Mouse (Mus musculus) retina, embryonic 14.5 days (tissue): ENCODE data around the gene Rpl27.
"Not testable (repeated sequence)": the region's sequence is repeated elsewhere in the genome, so short reads cannot be mapped to it uniquely, and the experiment has no call there.

Experiments
- DNase-seq: peaks from one replicate; pipeline ENCODE4 v3.0.0-alpha.2; 2015; ENCODE audit warnings: low spot score

The Rpl27 gene

DNA sequence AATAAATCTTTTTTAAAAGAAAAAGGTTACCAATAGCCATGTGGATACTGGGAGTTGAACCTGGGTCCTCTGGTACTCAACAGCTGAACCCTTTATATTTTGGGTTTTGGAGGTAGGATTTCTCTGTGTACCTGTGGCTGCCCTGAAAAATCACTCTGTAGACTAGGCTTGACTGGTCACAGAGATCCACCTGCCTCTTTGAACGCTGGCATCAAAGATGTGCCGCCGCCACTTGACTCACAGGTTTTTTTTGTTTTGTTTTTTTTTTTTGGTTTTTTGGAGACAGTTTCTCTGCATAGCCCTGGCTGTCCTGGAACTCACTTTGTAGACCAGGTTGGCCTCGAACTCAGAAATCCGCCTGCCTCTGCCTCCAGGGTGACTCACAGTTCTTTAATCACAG lies 5.7 kb downstream of the Rpl27 start:
- DNase-seq, result no peak

DNA sequence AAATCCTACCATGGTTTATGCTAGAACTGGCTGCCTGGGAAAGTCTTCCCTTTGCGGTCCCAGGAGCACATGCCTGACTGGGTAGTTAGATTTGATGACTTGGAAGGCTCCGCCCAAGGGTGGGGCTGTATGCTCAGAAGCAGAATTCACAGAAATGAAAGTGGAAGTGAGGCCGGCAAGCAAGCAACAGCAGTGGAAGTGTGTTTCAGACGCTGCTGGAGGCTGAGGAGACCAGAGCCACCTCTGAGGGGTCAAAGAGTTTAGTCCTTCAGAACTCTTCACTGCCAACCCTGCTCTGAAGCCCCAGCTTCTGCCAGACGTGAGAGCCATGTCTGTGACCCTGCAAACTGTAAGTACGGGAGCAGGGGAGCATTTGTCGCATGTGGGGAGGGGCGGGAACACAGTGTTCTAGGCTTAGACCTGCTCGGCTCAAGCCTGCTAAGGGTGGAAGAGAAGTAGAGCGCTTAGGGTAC lies 6.2 kb downstream of the Rpl27 start, which contains the start of gene Ifi35:
Gene Ifi35 (plus strand): TSS at position 134 of the 473 bp plus-strand sequence.
- no peak for DNase-seq

DNA sequence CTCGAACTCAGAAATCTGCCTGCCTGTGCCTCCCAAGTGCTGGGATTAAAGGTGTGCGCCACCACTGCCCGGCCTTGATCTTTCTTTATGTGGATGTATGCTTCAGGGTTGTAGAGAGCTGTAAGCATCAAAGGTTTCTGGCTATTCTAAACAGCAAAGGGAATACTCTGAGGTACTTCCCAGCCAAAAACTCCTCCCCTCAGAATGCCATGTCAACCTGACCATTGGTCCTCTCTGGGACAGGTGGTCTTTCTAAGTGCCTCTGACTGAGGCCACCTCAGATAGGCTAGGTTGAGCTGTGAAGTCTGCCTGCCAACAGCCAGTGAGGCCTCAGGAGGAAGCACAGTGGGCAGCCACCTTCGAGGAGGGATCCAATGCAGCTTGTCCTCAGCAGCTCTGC lies 6.8 kb downstream of the Rpl27 start:
- no peak for DNase-seq

DNA sequence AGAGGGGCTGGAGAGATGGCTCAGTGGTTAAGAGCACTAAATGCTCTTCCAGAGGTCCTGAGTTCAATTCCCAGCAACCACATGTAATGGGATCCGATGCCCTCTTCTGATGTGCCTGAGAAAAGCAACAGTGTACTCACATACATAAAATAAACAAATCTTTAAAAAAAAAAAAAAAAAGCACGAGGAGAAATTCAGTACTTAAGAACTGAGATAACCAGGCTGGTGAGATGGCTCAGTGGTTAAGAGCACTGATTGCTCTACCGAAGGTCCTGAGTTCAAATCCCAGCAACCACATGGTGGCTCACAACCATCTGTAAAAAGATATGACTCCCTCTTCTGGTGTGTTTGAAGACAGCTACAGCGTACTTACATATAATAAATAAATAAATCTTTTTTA lies 7.5 kb downstream of the Rpl27 start:
- not testable (repeated sequence) for DNase-seq

DNA sequence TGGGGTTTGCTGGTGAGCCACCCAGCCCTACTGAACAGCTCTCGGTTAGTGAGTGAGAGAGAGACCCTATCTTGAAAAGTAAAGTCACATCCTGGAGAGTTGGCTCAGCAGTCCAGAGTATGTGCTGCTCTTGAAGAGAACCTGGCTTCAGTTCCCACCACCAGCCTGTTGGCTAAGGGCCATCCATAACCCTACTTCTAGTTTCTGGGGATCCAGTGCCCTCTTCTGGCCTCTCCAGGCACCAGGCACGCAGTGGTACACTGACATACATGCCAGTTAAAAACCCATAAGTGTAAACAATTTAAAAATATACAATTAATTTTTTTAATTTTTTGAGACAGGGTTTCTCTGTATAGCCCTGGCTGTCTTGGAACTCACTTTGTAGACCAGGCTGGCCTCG lies 8.3 kb downstream of the Rpl27 start:
- DNase-seq, result no peak

DNA sequence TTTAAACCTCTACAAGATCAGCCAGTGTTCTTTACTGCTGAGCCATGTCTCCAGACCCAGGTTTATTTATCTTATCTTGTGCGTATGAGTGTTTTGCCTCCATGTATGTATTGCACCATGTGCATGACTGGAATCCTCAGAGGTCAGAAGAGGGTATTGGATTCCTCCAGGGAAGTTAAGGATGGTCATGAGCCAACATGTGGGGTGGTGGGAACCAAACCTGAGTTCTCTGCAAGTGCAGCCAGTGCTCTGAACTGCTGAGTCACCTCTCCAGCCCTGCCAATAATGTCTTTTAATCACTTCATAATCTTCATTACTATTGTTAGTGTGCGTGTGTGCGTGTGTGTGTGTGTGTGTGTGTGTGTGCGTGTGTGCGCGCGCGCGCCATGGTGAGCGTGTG lies 9.4 kb downstream of the Rpl27 start:
- DNase-seq, result no peak

DNA sequence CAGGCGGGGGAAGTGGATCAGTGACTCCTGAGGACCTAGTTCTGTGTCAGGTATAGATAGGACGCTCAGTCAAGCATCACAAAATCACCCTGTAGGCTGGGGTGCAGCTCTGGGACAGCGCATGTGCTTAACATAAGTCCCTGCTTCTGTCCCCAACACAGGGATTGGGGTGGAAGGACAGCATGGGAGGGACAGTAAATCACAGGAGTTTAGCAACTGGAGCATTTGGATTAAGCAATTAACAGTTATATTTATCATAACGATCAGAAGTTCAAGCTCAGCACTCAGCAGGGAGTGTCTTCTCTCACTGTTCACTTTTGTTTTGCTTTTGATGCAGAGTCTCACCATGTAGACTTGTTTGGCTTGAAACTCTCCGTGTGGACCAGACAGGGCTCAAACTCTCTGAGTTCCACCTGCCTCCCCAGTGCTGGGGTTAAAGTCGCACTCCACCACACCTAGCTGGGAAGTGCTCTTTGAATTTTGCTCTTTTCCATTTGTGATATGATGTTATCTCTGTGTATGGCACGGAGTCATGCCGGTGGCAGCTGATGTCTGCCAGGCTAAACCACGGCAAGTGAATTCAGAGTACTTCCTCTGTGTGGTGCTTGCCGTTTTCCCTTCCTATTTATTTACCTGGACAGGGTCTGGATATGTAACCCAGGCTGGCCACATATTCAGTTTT lies 10.1 kb downstream of the Rpl27 start:
- DNase-seq, result no peak

DNA sequence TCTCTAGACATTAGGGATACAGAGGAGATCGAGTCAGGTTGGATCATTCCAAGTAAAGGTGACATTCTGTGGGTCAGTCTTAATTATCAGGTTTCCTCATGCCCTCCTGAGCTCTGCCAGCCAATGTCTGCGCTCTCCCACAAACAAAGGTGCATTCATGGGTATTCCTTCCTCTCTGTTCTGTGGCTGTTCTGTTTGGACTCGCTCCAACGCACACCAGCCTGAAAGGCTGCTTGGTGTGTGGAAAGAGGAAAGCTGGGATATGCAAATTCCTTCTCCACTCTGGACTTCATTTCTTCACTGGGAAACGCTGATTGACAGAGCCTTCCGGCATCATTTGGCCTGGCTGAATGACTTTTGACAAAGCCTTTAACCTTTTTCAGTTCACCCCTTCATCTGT lies 12.6 kb downstream of the Rpl27 start:
- DNase-seq, result no peak

DNA sequence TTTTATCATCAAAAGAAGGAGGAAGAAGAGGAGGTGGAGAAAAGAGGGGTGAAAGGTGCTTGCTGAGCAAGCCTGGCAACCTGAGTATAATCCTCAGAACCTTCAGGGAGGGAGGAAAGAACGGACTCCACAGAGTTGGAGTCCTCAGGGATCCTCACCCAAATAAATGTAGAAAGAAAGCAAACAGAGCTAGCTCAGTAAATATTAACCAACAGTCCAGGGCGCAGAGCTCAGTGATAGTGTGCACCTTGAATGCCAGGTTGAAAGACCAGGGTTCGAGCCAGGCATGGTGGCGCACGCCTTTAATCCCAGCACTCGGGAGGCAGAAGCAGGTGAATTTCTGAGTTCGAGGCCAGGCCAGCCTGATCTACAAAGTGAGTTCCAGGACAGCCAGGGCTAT lies 13.5 kb downstream of the Rpl27 start:
- no peak for DNase-seq

DNA sequence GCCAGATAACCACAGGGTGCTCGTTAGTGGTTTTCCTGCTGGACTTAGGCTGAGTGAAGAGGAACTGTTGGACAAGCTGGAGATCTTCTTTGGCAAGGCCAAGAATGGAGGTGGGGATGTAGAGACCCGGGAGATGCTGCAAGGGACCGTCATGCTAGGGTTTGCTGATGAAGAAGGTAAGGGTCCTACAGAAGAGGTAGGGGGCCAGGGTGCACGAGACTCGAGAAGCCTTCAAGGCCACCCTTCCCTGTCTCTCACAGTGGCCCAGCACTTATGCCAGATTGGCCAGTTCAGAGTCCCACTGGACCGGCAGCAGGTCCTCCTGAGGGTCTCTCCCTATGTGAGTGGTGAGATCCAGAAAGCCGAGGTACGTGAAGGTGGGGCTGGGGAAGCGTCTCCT lies 15.5 kb downstream of the Rpl27 start:
- DNase-seq, result no peak

DNA sequence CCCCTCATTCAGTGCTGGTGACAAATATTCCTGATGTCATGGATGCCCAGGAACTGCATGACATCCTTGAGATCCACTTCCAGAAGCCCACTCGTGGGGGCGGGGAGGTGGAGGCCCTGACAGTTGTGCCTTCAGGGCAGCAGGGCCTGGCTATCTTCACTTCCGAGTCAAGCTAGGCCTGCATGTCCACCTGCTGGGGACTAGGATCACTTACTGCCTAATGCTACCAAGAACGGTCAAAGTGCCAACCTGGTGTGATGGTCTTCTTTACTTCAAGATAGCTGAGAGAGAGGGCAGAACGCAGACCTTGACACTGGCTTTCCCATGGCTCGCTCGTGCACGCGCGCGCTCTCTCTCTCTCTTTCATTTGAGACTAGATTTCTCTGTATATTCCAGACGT lies 16.1 kb downstream of the Rpl27 start:
- no peak for DNase-seq

DNA sequence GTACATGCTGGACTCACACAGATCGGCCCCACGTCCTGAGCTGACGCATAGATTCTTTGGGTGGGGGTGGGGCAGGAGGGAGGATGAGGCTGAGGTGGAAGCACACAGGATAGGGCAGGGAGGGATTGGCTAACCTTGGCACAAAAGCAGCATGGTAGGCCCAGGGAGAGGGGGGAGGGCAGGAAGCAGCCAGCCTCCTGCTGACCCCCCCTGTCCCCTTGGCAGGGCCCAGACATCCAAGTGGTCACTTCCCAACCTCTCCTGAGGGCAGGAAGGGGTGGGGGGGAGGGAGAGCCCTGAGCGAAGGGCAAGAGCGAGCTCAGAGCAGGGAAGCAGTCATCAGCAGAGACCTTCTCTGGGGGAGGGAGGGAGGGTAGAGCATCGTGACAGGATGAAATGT lies 17.6 kb downstream of the Rpl27 start:
- no peak for DNase-seq

DNA sequence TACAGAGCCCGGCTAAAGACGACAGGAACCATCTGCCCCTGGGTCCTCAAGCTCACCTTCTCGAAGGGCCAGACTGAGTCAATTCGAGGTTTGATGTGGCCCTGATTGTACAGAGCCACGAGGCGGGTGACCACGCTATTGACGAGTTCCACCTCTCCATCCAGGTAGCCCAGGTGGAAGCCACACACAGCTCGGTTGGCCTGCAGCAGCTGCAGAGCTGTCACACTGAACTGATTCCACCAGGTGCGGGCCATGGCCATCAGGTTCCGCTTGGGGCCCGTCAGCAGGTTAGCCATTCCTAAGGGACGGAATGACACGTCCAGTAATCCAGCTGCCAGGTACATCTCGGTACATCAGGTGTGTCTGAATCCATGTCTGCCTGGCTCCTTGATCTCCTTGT lies 18.2 kb downstream of the Rpl27 start:
- no peak for DNase-seq

DNA sequence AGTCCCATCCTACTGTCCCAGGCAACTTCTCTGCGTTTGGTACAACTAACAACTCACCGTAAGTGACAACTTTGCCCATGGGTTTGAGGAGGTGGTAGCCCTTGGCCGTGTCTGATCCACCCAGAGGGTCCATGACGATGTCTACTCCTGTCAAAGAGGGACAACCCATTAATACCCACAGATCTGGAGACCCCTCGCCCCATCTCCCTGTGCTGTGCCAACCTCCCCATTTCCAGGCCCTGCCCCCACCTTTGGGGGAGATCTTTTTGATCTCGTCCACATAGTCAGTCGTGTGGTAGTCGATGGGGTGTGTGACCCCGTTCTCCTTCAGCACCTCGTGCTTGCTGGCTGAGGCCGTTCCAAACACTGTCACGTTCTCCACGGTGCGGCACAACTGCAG lies 20.0 kb downstream of the Rpl27 start:
- no peak for DNase-seq

DNA sequence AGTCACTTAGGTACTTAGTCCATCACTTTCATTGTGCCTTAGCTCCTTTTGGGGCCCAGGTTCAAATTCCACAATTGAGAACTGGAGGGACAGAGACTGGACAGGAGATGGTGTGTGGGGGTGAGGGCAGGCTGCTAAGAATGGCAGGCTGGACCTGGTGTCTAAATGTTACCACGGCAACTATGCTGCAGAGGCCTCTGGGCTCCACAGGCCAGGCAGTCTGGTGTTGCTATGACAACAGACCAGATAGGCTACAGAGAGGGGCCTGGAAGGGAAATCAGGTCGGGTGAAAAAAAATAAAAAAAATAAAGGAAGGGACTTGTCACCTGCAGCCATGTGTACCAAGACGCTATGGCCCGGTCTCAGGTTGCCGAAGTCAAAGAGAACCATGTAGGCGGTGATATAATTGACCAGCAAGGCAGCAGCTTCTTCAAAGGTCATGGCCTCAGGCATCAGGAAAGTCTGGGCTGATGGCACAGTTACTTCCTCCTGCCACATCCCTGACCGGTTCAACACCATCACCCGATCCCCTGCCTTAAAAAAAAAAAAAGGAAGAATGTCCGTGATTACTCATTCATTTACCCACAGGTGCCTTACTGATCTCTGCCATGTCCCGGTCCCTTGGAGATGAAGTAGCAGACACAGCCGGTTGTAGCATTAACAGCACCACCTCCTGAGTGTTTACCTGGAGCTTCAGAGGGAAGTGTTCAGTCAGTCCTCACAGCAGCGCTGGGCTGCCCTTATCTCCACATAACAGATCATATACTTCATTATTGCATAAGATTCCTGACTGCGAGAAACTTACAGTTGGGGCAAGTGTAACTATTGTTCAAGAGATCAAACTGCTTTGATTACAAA lies 20.7 kb downstream of the Rpl27 start:
- DNase-seq, result peak; percentile 82

DNA sequence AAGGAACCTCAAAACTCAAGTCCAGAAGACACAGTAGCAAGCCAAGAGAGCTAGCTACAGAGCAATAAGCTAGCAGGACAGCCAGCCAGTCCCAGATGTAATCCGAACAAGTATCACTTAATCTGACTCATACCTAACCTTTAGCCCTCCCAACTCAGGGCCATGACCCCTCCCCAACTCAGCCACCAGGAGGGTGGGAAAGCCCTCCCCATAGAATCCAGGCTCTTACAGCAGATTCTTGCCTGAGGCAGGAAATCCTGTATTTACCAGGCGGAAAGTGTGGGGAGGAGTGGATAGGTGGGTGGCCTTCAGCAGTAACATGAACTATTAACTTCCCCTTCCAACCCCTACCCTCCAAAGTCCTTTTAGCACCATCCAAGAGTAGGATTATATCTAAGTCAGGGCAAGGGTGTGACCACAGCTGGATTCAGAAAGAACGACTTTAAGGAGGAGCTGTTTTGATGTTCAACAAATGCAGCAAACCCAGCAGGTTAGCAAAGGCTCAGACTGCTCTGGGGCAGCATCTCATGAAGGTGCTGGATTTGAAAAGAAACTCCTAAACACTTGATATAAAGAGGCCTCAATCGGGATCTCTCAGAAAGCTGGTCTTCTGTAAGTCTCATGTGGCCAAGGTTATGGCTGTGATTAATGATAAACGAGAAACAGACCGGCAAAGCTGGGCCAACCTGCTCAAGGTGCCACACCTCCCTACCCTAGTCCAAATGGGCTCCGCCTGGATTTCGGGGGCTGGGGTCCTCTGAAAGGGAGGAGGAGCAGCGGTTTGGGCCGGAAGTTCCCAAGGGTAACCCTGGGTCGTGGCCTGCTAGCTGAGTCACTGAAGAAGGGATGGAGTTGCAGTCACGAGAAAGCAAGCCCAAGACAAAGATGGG lies 22.4 kb downstream of the Rpl27 start, which contains the start of gene Rnd2:
Gene Rnd2 (plus strand): TSS at position 789 of the 890 bp plus-strand sequence.
- no peak for DNase-seq

DNA sequence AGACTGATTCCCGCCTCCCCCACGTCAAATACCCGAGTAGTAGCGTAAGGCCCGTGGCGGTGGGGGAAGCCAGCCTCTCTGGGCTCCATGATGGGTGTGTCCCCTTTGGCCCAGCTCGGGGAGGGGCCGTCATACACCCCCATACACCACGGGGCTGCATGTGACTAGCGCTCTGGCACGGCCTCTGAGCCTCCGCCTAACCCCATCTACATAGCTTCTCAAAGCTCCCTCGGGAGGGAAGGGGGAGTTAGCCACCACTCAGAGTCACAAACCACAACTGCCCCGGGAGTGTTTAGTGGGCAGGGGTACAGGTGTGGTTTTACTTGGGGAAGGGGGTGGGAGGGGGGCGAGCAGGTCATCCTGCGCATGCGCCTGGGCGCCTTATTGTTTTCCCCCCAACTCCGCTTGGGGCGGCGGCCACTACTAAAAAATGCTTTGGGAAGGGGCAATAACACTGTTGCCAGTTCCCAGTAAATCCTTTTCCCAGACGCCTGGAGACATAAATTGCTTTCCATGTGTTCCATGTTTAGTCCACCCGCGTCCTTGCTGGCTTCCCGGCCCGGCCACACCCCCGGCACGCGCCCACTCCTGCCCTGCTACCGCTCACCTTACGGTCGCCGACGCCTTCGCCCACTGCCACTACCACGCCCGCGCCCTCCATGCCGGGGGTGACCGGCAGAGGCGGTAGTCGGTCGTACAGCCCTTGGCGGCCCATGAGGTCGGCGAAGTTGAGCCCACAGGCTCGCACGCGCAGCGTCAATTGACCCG lies 23.2 kb downstream of the Rpl27 start:
- DNase-seq, result peak; percentile 68

DNA sequence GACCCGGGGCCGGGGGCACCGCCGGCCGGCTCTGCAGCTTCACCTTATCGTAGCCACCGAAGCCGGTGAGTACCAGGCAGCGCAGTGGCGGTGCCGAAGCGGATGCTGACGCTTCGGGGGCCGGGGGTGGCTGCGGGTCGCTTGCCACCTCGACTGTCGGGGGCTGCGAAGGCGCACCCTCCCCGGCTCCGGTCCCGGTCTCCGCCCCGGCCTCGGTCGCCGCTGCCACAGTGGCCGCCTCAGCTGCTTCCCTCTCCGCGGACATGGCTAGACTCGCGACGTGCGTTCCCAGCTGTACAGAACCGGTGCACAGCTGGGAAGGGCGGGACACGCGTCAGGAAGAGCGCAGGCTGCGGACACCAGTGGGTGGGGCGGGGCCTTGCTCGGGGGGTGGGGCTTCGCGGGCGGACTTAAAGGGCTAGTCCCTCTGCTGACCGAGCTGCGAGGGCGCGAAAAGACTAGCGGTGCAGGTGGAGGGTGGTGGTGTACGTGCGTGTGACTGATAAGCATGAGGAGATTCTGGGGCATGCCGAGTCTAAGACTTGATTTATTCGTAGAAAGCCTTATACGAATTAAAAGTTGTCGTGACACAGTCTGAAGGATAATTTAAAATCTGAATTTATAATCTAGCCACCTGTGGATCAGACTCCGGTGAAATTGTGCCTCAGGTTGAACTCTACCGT lies 23.9 kb downstream of the Rpl27 start, which contains the start of gene Vat1:
Gene Vat1 (minus strand): TSS at position 362 of the 683 bp plus-strand sequence.
- peak; percentile 76 for DNase-seq

DNA sequence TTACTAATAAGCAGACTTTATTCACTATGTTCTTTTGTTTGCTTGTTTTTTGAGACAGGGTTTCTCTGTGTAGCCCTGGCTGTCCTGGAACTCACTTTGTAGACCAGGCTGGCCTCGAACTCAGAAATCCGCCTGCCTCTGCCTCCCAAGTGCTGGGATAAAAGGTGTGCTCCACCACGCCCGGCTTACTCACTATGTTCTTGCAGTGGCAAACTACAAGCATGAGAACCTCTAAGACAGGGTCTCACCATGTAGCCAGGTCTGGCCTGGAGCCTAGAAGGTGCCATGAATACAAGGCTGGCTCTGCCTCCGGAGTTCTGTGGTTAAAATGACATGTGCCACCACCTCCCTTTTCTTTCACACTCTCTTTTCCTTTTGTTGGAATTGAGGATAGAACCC lies 24.5 kb downstream of the Rpl27 start:
- not testable (repeated sequence) for DNase-seq

DNA sequence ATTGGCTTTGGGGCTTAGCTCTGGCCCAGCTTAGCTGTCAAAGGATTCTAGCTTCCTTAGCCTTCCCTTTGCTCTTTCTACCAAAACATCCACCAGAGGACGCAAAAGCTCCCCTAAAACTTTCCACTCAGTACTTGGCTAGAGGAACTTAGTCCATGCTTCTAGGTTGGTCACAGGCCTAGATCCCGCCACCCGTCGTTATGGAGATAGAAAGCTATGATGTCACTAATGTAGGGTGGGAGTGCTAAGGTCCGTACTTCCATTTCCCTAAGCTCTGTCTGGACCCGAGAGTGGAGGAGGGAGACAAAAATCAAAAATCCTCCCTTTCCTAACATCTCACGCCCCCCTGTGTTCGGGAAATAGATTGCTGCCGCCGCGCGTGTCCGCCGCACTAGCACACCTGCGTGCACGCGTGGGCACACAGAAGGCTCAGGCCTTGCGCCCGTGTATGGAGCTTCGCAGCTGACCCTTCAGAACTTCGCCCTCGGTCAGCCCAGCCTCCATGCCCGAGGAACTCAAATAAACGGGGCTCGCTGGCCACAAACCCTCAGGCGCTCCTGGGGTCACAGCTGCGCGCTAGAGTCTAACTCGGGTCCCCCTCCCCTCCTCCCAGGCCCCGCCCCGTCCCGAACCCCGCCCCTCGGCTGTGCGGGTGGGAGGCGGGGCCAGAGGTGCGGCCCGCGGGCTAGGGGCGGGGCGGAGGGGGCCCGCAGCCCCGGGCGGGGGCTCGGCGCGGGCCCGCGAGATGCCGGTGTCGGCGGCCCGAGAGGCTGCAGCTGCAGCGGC lies 25.6 kb downstream of the Rpl27 start:
- DNase-seq, result peak; percentile 90
